Mouse (Mus musculus): ENCODE data around the gene Dlx4. TPM values are rescaled to one million over a fixed set of nuclear protein-coding genes. Genes with fewer than 3 reads are reported as not detected.
A peak's percentile ranks its signal among the peaks of the same experiment; 100 is the strongest.

The Dlx4 gene
- total and polyA plus RNA-seq, 2 experiments = 0.29 TPM; not detected in 1

- Histone ChIP-seq H3K4me1 (ENCODE audit: control insufficient read depth, insufficient read depth, low read length) (no peaks in the 10 kb centered on the region), H3K9ac (ENCODE audit: low read depth, low read length) (no peak overlapping the region), H3K27ac (replicated peaks; ENCODE audit: insufficient read depth, low read depth, low read length) (no peak overlapping the region), H3K36me3 (ENCODE audit: control insufficient read depth, insufficient read depth, low read length) (no peaks in the 10 kb centered on the region), H3K27me3 (ENCODE audit: control insufficient read depth, insufficient read depth, low read length) (peaks cover 5% of the 10 kb centered on the region; the same call in 1 of the 2 replicates), H3K79me2 (ENCODE audit: control insufficient read depth, insufficient read depth, low read length) (no peaks in the 10 kb centered on the region), H3K4me3 (ENCODE audit: insufficient read depth, low read depth, low read length) (no peak overlapping the region)
- peak; percentile 29 for DNase-seq (ENCODE audit: extremely low read depth, low read depth, low spot score)
- WGBS = 34% methylated on average over 23 of the region's 23 CpGs
- TF ChIP-seq POLR2A (IDR thresholded peaks at IDR 0.05; ENCODE audit: extremely low read depth, insufficient read depth, low read length) = no peak
- peak; percentile 97 for TF ChIP-seq CTCF (IDR thresholded peaks at IDR 0.05; ENCODE audit: low read depth, low read length)
Observed at GRCm38 (mm10) chr11:95106440-95107236, 39.4 kb downstream of the Dlx4 start.

- 12% methylated on average over 25 of the region's 25 CpGs for WGBS
- H3K9ac ChIP-seq (ENCODE audit: low read depth, low read length) = no peak overlapping the region
- no peak overlapping the region for H3K27ac ChIP-seq (replicated peaks; ENCODE audit: insufficient read depth, low read depth, low read length)
- no peaks in the 10 kb centered on the region for H3K36me3 ChIP-seq (ENCODE audit: control insufficient read depth, insufficient read depth, low read length)
- peaks cover 5% of the 10 kb centered on the region; the same call in 1 of the 2 replicates for H3K27me3 ChIP-seq (ENCODE audit: control insufficient read depth, insufficient read depth, low read length)
- H3K4me1 ChIP-seq (ENCODE audit: control insufficient read depth, insufficient read depth, low read length) = no peaks in the 10 kb centered on the region; the same call in 1 of the 2 replicates
- DNase-seq (ENCODE audit: extremely low read depth, low read depth, low spot score) = no peak
- no peaks in the 10 kb centered on the region for H3K79me2 ChIP-seq (ENCODE audit: control insufficient read depth, insufficient read depth, low read length)
- TF ChIP-seq CTCF (IDR thresholded peaks at IDR 0.05; ENCODE audit: low read depth, low read length) = no peak
- TF ChIP-seq POLR2A (IDR thresholded peaks at IDR 0.05; ENCODE audit: extremely low read depth, insufficient read depth, low read length) = no peak
- no peak overlapping the region for H3K4me3 ChIP-seq (ENCODE audit: insufficient read depth, low read depth, low read length)
Observed at GRCm38 (mm10) chr11:95105274-95105874, 40.7 kb downstream of the Dlx4 start.

DNA sequence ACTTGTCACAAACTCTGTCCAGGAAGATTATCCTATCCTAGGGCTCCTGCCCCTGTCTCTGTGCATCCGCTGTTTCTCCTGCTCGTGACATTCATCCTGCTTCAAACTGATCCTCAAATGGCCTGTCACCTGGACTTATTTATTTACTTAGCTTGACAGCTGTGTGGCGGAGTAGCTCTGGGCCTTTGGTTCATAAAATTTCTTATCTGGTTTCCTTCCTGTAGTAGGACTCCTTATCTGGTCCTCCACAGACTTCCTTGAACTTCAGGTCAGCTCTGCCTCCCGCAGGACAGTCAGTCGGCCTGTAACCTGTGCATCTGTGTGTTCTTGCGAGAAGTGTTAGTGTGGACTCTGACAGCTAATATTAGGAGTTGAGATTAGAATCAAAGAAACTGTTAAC lies 41.8 kb downstream of the Dlx4 start:
- no peak overlapping the region for H3K4me3 ChIP-seq (ENCODE audit: insufficient read depth, low read depth, low read length)
- H3K9ac ChIP-seq (ENCODE audit: low read depth, low read length) = no peak overlapping the region
- H3K36me3 ChIP-seq (ENCODE audit: control insufficient read depth, insufficient read depth, low read length) = no peaks in the 10 kb centered on the region
- no peaks in the 10 kb centered on the region for H3K79me2 ChIP-seq (ENCODE audit: control insufficient read depth, insufficient read depth, low read length)
- no peaks in the 10 kb centered on the region; the same call in 1 of the 2 replicates for H3K4me1 ChIP-seq (ENCODE audit: control insufficient read depth, insufficient read depth, low read length)
- DNase-seq (ENCODE audit: extremely low read depth, low read depth, low spot score) = no peak
- WGBS = 65% methylated on average over 6 of the region's 6 CpGs
- H3K27me3 ChIP-seq (ENCODE audit: control insufficient read depth, insufficient read depth, low read length) = peaks cover 5% of the 10 kb centered on the region; the same call in 1 of the 2 replicates
- TF ChIP-seq POLR2A (IDR thresholded peaks at IDR 0.05; ENCODE audit: extremely low read depth, insufficient read depth, low read length) (no peak), CTCF (IDR thresholded peaks at IDR 0.05; ENCODE audit: low read depth, low read length) (no peak)
- no peak overlapping the region for H3K27ac ChIP-seq (replicated peaks; ENCODE audit: insufficient read depth, low read depth, low read length)

DNA sequence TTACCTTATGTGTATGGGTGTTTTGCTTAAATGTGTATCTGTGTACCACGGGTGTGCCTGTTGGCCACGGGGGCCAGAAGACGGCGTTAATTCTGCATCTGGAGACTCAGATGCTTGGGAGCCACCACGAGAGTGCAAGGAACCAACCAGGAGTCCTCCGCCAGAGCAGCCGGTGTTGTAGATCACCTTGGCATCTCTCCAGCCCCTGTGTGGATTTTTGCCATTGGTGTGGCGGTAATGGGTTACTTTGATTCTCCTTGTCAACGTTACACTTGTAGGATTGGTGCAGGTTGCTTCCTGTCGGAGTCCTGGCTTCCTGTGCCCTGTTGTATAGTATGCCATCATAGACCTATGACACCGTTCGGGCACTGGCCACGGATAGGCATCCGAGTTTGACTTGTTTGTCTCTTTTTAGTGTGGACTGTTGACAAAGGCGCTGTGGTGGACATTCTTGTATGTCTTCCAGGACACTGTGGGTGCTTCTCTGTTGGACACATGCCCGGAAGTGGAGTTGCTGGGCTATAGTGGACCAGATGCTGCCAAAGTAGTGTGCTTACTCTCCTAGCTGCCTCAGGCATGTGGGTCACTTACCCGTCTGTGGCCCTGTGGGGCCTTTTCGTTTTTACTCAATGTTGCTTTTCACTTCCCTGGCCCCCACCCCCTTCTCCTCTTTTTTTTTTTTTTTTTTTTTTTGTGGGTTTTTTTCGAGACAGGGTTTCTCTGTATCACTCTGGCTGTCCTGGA lies 43.7 kb downstream of the Dlx4 start:
- WGBS = 80% methylated on average over 19 of the region's 19 CpGs
- H3K4me1 ChIP-seq (ENCODE audit: control insufficient read depth, insufficient read depth, low read length) = no peaks in the 10 kb centered on the region; the same call in 1 of the 2 replicates
- H3K27ac ChIP-seq (replicated peaks; ENCODE audit: insufficient read depth, low read depth, low read length) = no peak overlapping the region
- H3K4me3 ChIP-seq (ENCODE audit: insufficient read depth, low read depth, low read length) = no peak overlapping the region
- H3K9ac ChIP-seq (ENCODE audit: low read depth, low read length) = no peak overlapping the region
- H3K36me3 ChIP-seq (ENCODE audit: control insufficient read depth, insufficient read depth, low read length) = no peaks in the 10 kb centered on the region
- TF ChIP-seq CTCF (IDR thresholded peaks at IDR 0.05; ENCODE audit: low read depth, low read length) = no peak
- TF ChIP-seq POLR2A (IDR thresholded peaks at IDR 0.05; ENCODE audit: extremely low read depth, insufficient read depth, low read length) = no peak
- H3K79me2 ChIP-seq (ENCODE audit: control insufficient read depth, insufficient read depth, low read length) = no peaks in the 10 kb centered on the region
- peaks cover 5% of the 10 kb centered on the region; the same call in 1 of the 2 replicates for H3K27me3 ChIP-seq (ENCODE audit: control insufficient read depth, insufficient read depth, low read length)
- peak; percentile 24 for DNase-seq (ENCODE audit: extremely low read depth, low read depth, low spot score)

DNA sequence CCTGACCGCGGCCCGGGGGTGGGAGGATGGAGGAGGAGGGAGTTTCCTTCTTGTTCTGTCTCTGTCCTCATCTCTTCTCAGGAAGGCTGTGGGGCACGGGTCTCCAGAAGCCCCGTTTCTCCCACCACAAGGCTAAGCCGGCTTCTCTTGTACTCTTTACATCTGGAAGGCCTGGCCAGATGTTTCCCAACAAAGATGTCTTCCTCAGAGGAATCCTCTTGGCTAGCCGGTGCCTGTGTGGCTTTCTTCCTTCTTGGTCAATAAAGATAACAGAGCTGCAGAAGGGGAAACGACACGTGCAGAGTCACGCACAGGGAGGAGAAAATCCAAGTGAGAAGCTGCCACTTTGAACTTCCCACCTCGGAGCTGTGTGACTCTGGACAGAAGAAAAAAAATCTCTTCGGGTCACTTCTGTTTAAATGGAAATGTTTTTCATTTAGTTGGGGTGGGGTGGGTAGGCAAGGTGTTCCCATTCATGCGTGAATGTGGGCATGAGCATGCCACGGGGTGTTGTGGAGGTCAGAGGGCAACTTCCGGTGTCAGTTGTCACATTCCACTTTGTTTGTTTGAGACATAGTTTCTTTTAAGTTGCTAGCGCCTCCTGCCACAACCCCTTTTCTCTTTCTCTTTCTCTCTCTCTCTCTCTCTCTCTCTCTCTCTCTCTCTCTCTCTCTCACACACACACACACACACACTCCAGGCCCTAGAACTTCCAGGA lies 44.8 kb downstream of the Dlx4 start:
- Histone ChIP-seq H3K79me2 (ENCODE audit: control insufficient read depth, insufficient read depth, low read length) (no peaks in the 10 kb centered on the region), H3K4me1 (ENCODE audit: control insufficient read depth, insufficient read depth, low read length) (no peaks in the 10 kb centered on the region; the same call in 1 of the 2 replicates), H3K27me3 (ENCODE audit: control insufficient read depth, insufficient read depth, low read length) (peaks cover 5% of the 10 kb centered on the region; the same call in 1 of the 2 replicates), H3K4me3 (ENCODE audit: insufficient read depth, low read depth, low read length) (no peak overlapping the region), H3K27ac (replicated peaks; ENCODE audit: insufficient read depth, low read depth, low read length) (no peak overlapping the region), H3K9ac (ENCODE audit: low read depth, low read length) (no peak overlapping the region), H3K36me3 (ENCODE audit: control insufficient read depth, insufficient read depth, low read length) (no peaks in the 10 kb centered on the region)
- no peak for DNase-seq (ENCODE audit: extremely low read depth, low read depth, low spot score)
- WGBS = 46% methylated on average over 16 of the region's 16 CpGs
- TF ChIP-seq CTCF (IDR thresholded peaks at IDR 0.05; ENCODE audit: low read depth, low read length) = no peak
- no peak for TF ChIP-seq POLR2A (IDR thresholded peaks at IDR 0.05; ENCODE audit: extremely low read depth, insufficient read depth, low read length)
